Mouse (Mus musculus) brain, embryonic 14.5 days (tissue): Measurements from ENCODE around the gene Wapl.

Source experiments
- CTCF ChIP-seq: fragments of 200-500 bp; IDR thresholded peaks from 2 replicates; pipeline ENCODE4 v1.5.1; 2012; ENCODE audit warnings: inconsistent platforms, mild to moderate bottlenecking, moderate library complexity, borderline replicate concordance; ENCODE audit not compliant: insufficient read depth, insufficient read length; ENCODE audit errors: extremely low read depth
- POLR2A ChIP-seq: fragments of 200-500 bp; IDR thresholded peaks from 2 replicates; pipeline ENCODE4 v1.6.1; 2012; ENCODE audit warnings: mild to moderate bottlenecking, inconsistent platforms, borderline replicate concordance; ENCODE audit not compliant: poor library complexity, insufficient read depth, insufficient read length, severe bottlenecking; ENCODE audit errors: extremely low read depth

DNA sequence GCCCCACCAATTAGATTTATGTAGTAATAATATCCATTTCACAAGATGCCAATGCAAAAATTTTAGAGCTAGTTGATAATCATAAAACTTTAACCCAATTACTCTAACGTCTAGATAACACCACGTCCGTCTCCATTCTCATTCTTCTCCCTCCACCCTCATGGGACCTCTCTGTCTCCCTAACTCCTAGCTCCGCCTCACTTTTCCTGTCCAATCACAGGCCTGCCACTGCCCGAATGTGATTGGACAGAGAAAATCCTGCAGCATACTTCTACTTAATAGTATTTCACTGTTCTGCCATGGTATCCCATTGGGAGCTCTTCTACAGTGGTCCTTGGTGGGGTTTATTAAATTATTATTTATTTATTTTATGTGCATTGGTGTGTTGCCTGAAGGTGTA, 16.6 kb upstream of the Wapl start:
- TF ChIP-seq CTCF (no peak), POLR2A (no peak)
